Mouse (Mus musculus) MEL (cell line): Measurements from ENCODE around the gene Gramd1b.

Experiments
- CTCF ChIP-seq, 3 experiments: IDR thresholded peaks in 2 of 3; conservative IDR thresholded peaks in 1 of 3; 2 replicates each; pipeline ENCODE4 v1.5.1; 2011 to 2012; ENCODE audit warnings: low read length in 3 of 3, low read depth in 2 of 3, mild to moderate bottlenecking in 2 of 3, improper control_type of control experiment in 1 of 3, inconsistent platforms in 1 of 3, mixed read lengths in 1 of 3, moderate library complexity in 1 of 3; ENCODE audit not compliant: control insufficient read depth in 1 of 3, insufficient read depth in 1 of 3, poor library complexity in 1 of 3, severe bottlenecking in 1 of 3
- E2F4 ChIP-seq: IDR thresholded peaks from 2 replicates; pipeline ENCODE4 v1.6.1; 2011; ENCODE audit warnings: low read depth, low read length, improper control_type of control experiment, borderline replicate concordance
- EP300 ChIP-seq, 2 experiments: IDR thresholded peaks; 2 replicates each; pipeline ENCODE4 v1.6.1; 2011; ENCODE audit warnings: improper control_type of control experiment in 2 of 2, low read length in 2 of 2, low read depth in 1 of 2, mild to moderate bottlenecking in 1 of 2
- POLR2A ChIP-seq, 2 experiments: IDR thresholded peaks; 2 replicates each; pipeline ENCODE4 v1.6.1; 2011 to 2012; ENCODE audit warnings: low read length in 2 of 2, mild to moderate bottlenecking in 2 of 2, control low read depth in 1 of 2, improper control_type of control experiment in 1 of 2, low read depth in 1 of 2, moderate library complexity in 1 of 2; ENCODE audit not compliant: control insufficient read depth in 1 of 2, insufficient read depth in 1 of 2, poor library complexity in 1 of 2
- TAL1 ChIP-seq: IDR thresholded peaks from 2 replicates; pipeline ENCODE4 v1.6.1; 2012; ENCODE audit warnings: mild to moderate bottlenecking, inconsistent platforms, low read length, moderate library complexity, mixed read lengths
- ZNF384 ChIP-seq: IDR thresholded peaks from 2 replicates; pipeline ENCODE4 v1.6.1; 2012; ENCODE audit warnings: low read depth, mild to moderate bottlenecking, inconsistent platforms, low read length, improper control_type of control experiment

DNA sequence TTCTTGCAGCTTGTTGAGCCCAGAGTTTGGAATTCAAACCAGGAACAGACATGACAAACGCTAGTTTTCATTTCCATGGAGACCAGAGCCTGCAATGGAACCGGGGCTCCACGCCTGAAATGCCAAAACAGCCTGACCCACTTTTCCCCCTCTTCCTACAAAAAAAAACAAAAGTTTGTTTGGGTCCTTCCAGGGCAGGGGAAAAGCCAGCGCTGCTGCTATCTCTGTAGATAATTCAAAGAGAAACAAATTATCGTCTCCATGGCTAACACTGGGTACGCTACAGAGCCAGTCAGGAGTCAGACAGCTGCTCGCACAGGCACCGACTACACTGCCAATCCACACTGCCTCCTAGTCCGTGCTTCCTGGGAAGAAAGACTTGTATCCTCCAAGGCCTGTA is 191.6 kb downstream of the Gramd1b start:
- TF ChIP-seq POLR2A (IDR thresholded peaks at IDR 0.05; ENCODE audit: control insufficient read depth in 1 of 2, insufficient read depth in 1 of 2, low read depth in 1 of 2, low read length in 2 of 2, poor library complexity in 1 of 2), result no peak
- no peak for TF ChIP-seq TAL1
- no peak for TF ChIP-seq E2F4
- no peak for TF ChIP-seq EP300 (IDR thresholded peaks at IDR 0.05; ENCODE audit: low read depth in 1 of 2, low read length in 2 of 2)
- no peak for TF ChIP-seq ZNF384
- TF ChIP-seq CTCF (IDR thresholded peaks at IDR 0.05 in 2 of 3, conservative IDR thresholded peaks at IDR 0.05 in 1 of 3; ENCODE audit: control insufficient read depth in 1 of 3, insufficient read depth in 1 of 3, low read depth in 2 of 3, low read length in 3 of 3, poor library complexity in 1 of 3, severe bottlenecking in 1 of 3), result no peak
